16 mouse cellular contexts compared by ENCODE assay signal in the genomic region with DNA sequence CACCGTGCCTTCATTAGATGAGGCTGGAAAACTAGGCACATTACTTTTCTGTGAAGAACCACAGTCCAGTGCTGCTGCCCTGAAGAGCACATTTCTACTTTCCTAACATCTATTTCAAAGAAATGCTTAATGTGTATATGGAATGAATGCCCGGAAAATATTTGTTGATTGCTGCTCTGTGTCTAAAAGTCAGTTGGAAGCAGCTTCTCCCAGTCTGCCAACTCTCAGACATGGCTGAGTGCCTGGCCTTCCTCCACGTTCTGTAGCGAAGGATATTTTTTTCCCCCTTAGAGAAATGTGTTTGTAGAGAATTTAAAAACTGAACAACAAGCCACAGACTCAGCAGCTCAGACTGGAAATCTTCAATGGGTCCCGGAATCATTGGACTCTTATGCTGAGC.
DNase-seq lines count a peak whose midpoint lies in the region; ATAC-seq and TF ChIP-seq lines count a peak whose summit lies in the region.
"Had no signal": no experiment of that assay in that cellular context is flagged by ENCODE, and none has a peak within 500 bp of the region (broad histone marks: within the 10 kb centered on the region; RNA-seq: fewer than 3 reads in every experiment).

No protein-coding gene starts in this region.

- no peak overlapping the region for H3K4me3 ChIP-seq in heart, adult 2 months
- no peak overlapping the region for H3K4me3 ChIP-seq in lung, embryonic 15.5 days
- H3K4me3 ChIP-seq: hindbrain, embryonic 10.5 days; limb, embryonic 15.5 days; neural tube, embryonic 12.5 days had no signal

- no peak for TF ChIP-seq POLR2A in heart, adult 2 months (IDR thresholded peaks at IDR 0.05; ENCODE audit: insufficient read depth, low read depth, low read length)

- H3K9ac ChIP-seq in heart, adult 2 months (ENCODE audit: low read depth, low read length): no peak overlapping the region
- no peak overlapping the region for H3K9ac ChIP-seq in lung, embryonic 15.5 days
- H3K9ac ChIP-seq: limb, embryonic 15.5 days; neural tube, embryonic 12.5 days had no signal

- TF ChIP-seq CTCF in heart, adult 2 months (IDR thresholded peaks at IDR 0.05): no peak

- no peaks in the 10 kb centered on the region for H3K79me2 ChIP-seq in heart, adult 2 months (replicated peaks; ENCODE audit: control insufficient read depth, insufficient read depth, low read length)

- intact Hi-C loops in heart, adult 2 months (cut with DNase I): no loop called here

- no peak overlapping the region for H3K27ac ChIP-seq in heart, adult 2 months
- H3K27ac ChIP-seq in lung, embryonic 15.5 days: peak overlapping the region; percentile 44; the same call in 1 of the 2 replicates
- H3K27ac ChIP-seq: hindbrain, embryonic 10.5 days; limb, embryonic 15.5 days; neural tube, embryonic 12.5 days had no signal

- peak; percentile 8 for DNase-seq in adrenal gland, postnatal 25 days
- no peak for DNase-seq in adrenal gland, postnatal 14 days
- DNase-seq in heart, postnatal 4 days: peak; percentile 18
- DNase-seq in heart, adult 2 months: no peak
- DNase-seq in lung, adult 18-20 months: no peak
- DNase-seq in lung, postnatal 36 days: peak; percentile 10
- DNase-seq in testis, postnatal 14 days (ENCODE audit: low spot score): no peak
- DNase-seq: cerebellum, adult 9-11 months; retina, postnatal 1 day; thymus, adult 2 months had no signal

- no peaks in the 10 kb centered on the region for H3K4me1 ChIP-seq in heart, adult 2 months (ENCODE audit: control insufficient read depth, insufficient read depth, low read length)
- no peaks in the 10 kb centered on the region for H3K4me1 ChIP-seq in lung, embryonic 15.5 days
- H3K4me1 ChIP-seq: hindbrain, embryonic 10.5 days; limb, embryonic 15.5 days; neural tube, embryonic 12.5 days had no signal

- no peaks in the 10 kb centered on the region for H3K9me3 ChIP-seq in lung, embryonic 15.5 days
- H3K9me3 ChIP-seq: hindbrain, embryonic 10.5 days; limb, embryonic 15.5 days; neural tube, embryonic 12.5 days had no signal

- WGBS in heart, adult 2 months: 50% methylated on average over 5 of the region's 5 CpGs
- WGBS in lung, embryonic 15.5 days: 50% methylated on average over 5 of the region's 5 CpGs

- TF ChIP-seq EP300 in heart, adult 2 months (IDR thresholded peaks at IDR 0.05; ENCODE audit: insufficient read depth, low read depth, low read length): no peak

- no peaks in the 10 kb centered on the region for H3K27me3 ChIP-seq in heart, adult 2 months (ENCODE audit: control insufficient read depth, insufficient read depth, low read length)
- no peaks in the 10 kb centered on the region for H3K27me3 ChIP-seq in lung, embryonic 15.5 days
- H3K27me3 ChIP-seq: limb, embryonic 15.5 days; neural tube, embryonic 12.5 days had no signal

- H3K4me2 ChIP-seq in lung, embryonic 15.5 days: no peak overlapping the region
- H3K4me2 ChIP-seq: limb, embryonic 15.5 days; neural tube, embryonic 12.5 days had no signal

- ATAC-seq in lung, embryonic 15.5 days (ENCODE audit: borderline replicate concordance, extremely low read depth, low FRiP score, low TSS enrichment): no peak
- ATAC-seq: intestine, embryonic 16.5 days; midbrain, embryonic 16.5 days had no signal

- H3K36me3 ChIP-seq in heart, adult 2 months (ENCODE audit: control insufficient read depth, insufficient read depth, low read length): no peaks in the 10 kb centered on the region
- no peaks in the 10 kb centered on the region for H3K36me3 ChIP-seq in lung, embryonic 15.5 days
- H3K36me3 ChIP-seq: hindbrain, embryonic 10.5 days; limb, embryonic 15.5 days; neural tube, embryonic 12.5 days had no signal

Comparison
In these comparisons a context has a peak if more than half of its experiments do, and no peak if none do; other contexts are left out.
1. DNase-seq: peak in adrenal gland, postnatal 25 days (single experiment), heart, postnatal 4 days (single experiment) and lung, postnatal 36 days (single experiment); none in adrenal gland, postnatal 14 days (single experiment), heart, adult 2 months (0 of 2), lung, adult 18-20 months (0 of 2) and testis, postnatal 14 days (single experiment).